Mouse (Mus musculus) fat pad, adult 2 months (tissue): ENCODE results near the gene Vmn2r100.

Experiments used
- DNase-seq: peaks from one replicate; pipeline ENCODE4 v3.0.0-alpha.2; 2011; ENCODE audit warnings: low read depth, low spot score; ENCODE audit errors: extremely low read depth

Vmn2r100 gene

DNA sequence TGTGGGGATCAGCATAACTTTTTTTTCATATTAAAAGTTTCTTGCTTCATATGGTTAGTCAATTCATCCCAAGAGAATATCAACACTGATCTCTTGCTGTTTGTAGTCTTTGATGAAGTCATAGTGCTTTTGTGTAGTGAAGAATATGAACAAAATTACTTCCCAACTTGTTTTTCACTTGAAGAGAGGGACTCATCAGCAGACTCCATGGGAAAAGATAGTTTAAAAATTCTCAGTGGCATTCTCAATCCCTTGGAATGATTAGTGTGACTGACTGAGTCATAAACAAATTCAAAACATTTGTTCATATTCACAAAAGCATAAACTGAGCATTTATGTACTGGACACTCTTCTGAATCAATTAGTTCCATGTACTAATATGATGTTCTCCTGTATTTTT lies at the start of gene Vmn2r100:
Vmn2r100 (plus strand) TSS at position 301 of the 400 bp plus-strand sequence.
- DNase-seq: no peak

GRCm38 (mm10) chr17:19482866-19483265 lies 21.7 kb upstream of the Vmn2r100 start:
- DNase-seq: no peak

DNA sequence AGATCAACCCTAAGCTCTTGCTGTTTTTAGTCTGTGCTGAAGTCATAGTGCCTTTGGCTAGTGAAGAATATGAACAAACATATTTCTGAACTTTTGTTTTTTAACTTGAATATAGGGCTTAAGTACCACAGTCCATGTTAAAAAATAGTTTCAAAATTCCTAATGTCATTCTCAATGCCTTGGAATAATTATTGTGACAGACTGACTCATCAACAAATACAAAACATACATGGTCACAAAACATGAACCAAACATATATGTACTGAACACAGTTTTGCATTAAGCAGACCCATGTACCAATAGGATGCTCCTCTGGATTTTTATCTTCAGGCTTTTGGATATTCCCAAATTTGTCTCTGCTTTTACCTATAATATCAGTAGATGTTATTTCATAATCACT lies 72.4 kb downstream of the Vmn2r100 start, which contains the start of gene Vmn2r101:
Vmn2r101 (plus strand) TSS at position 301 of the 400 bp plus-strand sequence.
- DNase-seq: no peak
